7 mouse cellular contexts compared by ENCODE assay signal in genomic region chr7:19716822-19717221, GRCm38 (mm10). TPM values are rescaled to one million over a fixed set of nuclear protein-coding genes. Genes with fewer than 3 reads are reported as not detected.
A peak's percentile ranks its signal among the peaks of the same experiment; 100 is the strongest.
DNase-seq lines count a peak whose midpoint lies in the region; ATAC-seq lines count a peak whose summit lies in the region.

No protein-coding gene starts in this region.

- no peak for DNase-seq in neural tube, embryonic 11.5 days (ENCODE audit: low spot score)
- no peak for DNase-seq in neural tube, embryonic 10.5 days (ENCODE audit: extremely low spot score, low spot score)
- no peak for DNase-seq in liver, embryonic 13.5 days
- no peak for DNase-seq in urinary bladder, adult 18-20 months (ENCODE audit: low spot score in 2 of 2)
- no peak for DNase-seq in layer of hippocampus, postnatal 14 days (ENCODE audit: low spot score in 2 of 2)
- no peak for DNase-seq in right cerebral cortex, adult 2 months (ENCODE audit: low spot score in 2 of 2)

- no peak overlapping the region for H3K9ac ChIP-seq in neural tube, embryonic 11.5 days (ENCODE audit: low read length)
- no peak overlapping the region for H3K9ac ChIP-seq in forebrain, embryonic 16.5 days (replicated peaks; ENCODE audit: low read depth, low read length)
- H3K9ac ChIP-seq in liver, embryonic 13.5 days = peak overlapping the region; percentile 72

- no peak overlapping the region for H3K4me3 ChIP-seq in neural tube, embryonic 11.5 days (ENCODE audit: low read depth, low read length)
- no peak overlapping the region for H3K4me3 ChIP-seq in forebrain, embryonic 16.5 days (replicated peaks; ENCODE audit: low read length)
- H3K4me3 ChIP-seq in liver, embryonic 13.5 days (replicated peaks) = peak overlapping the region; percentile 62

- WGBS in neural tube, embryonic 11.5 days = 93% methylated on average over 2 of the region's 2 CpGs
- 88% methylated on average over 2 of the region's 2 CpGs for WGBS in forebrain, embryonic 16.5 days
- WGBS in liver, embryonic 13.5 days (ENCODE audit: insufficient replicate concordance) = 82% methylated on average over 2 of the region's 2 CpGs

- H3K36me3 ChIP-seq in neural tube, embryonic 11.5 days (ENCODE audit: control insufficient read depth, insufficient read depth, low read length) = peaks cover 3% of the 10 kb centered on the region
- H3K36me3 ChIP-seq in forebrain, embryonic 16.5 days (ENCODE audit: control insufficient read depth, insufficient read depth) = no peaks in the 10 kb centered on the region; the same call in 1 of the 2 replicates
- peaks cover 28% of the 10 kb centered on the region for H3K36me3 ChIP-seq in liver, embryonic 13.5 days

- peaks cover 7% of the 10 kb centered on the region for H3K4me1 ChIP-seq in neural tube, embryonic 11.5 days (ENCODE audit: control insufficient read depth, insufficient read depth, low read length)
- H3K4me1 ChIP-seq in forebrain, embryonic 16.5 days (replicated peaks; ENCODE audit: control insufficient read depth, insufficient read depth, low read length) = peaks cover 17% of the 10 kb centered on the region
- H3K4me1 ChIP-seq in liver, embryonic 13.5 days (replicated peaks) = peaks cover 43% of the 10 kb centered on the region

- no peaks in the 10 kb centered on the region for H3K27me3 ChIP-seq in neural tube, embryonic 11.5 days (ENCODE audit: control insufficient read depth, insufficient read depth, low read length)
- H3K27me3 ChIP-seq in forebrain, embryonic 16.5 days (replicated peaks; ENCODE audit: control insufficient read depth, insufficient read depth, low read length) = no peaks in the 10 kb centered on the region
- no peaks in the 10 kb centered on the region for H3K27me3 ChIP-seq in liver, embryonic 13.5 days

- no peak for ATAC-seq in neural tube, embryonic 11.5 days (ENCODE audit: insufficient read depth, low FRiP score, low TSS enrichment)
- ATAC-seq in forebrain, embryonic 16.5 days = no peak
- ATAC-seq in liver, embryonic 13.5 days (ENCODE audit: low read depth) = no peak

- no peak overlapping the region for H3K27ac ChIP-seq in neural tube, embryonic 11.5 days (ENCODE audit: low read depth, low read length)
- peak overlapping the region; percentile 91 for H3K27ac ChIP-seq in forebrain, embryonic 16.5 days (ENCODE audit: low read length)
- H3K27ac ChIP-seq in liver, embryonic 13.5 days = peak overlapping the region; percentile 81

- no peaks in the 10 kb centered on the region for H3K9me3 ChIP-seq in neural tube, embryonic 11.5 days (ENCODE audit: control insufficient read depth, low read length)
- H3K9me3 ChIP-seq in forebrain, embryonic 16.5 days (ENCODE audit: control insufficient read depth, low read length) = no peaks in the 10 kb centered on the region
- 0 out of 2 replicates have a peak, but pooled peaks cover 4% of the 10 kb centered on the region for H3K9me3 ChIP-seq in liver, embryonic 13.5 days (replicated peaks)

- H3K4me2 ChIP-seq in neural tube, embryonic 11.5 days (ENCODE audit: low read depth) = peak overlapping the region; percentile 50; the same call in 1 of the 2 replicates
- H3K4me2 ChIP-seq in forebrain, embryonic 16.5 days (ENCODE audit: low read length) = peak overlapping the region; percentile 75; the same call in 1 of the 2 replicates
- H3K4me2 ChIP-seq in liver, embryonic 13.5 days = peak overlapping the region; percentile 84

RNA-seq across cellular contexts. Expression of gene Tomm40, which starts 1.6 kb away (rescaled TPM):
- polyA plus RNA-seq in neural tube, embryonic 11.5 days (2014; fragmentation: Nextera tagmentation; extraction: Ambion mirVana) = 150 and 155 TPM in 2 replicates
- 109 TPM in 2 replicates for polyA plus RNA-seq in forebrain, embryonic 16.5 days (2015; fragmentation: Nextera tagmentation; extraction: Ambion mirVana)
- 125 and 138 TPM in 2 replicates for polyA plus RNA-seq in liver, embryonic 13.5 days (2015; fragmentation: Nextera tagmentation; extraction: Ambion mirVana)
- total RNA-seq in layer of hippocampus, postnatal 14 days (2021) = 100 to 1,000 TPM; 105 to 115 TPM

RNA-seq across cellular contexts. Expression of gene Apoe, which starts 17.8 kb away (rescaled TPM):
- polyA plus RNA-seq in neural tube, embryonic 11.5 days (2014; fragmentation: Nextera tagmentation; extraction: Ambion mirVana) = 125 and 146 TPM in 2 replicates
- polyA plus RNA-seq in forebrain, embryonic 16.5 days (2015; fragmentation: Nextera tagmentation; extraction: Ambion mirVana) = 269 and 326 TPM in 2 replicates
- 1,390 and 1,411 TPM in 2 replicates for polyA plus RNA-seq in liver, embryonic 13.5 days (2015; fragmentation: Nextera tagmentation; extraction: Ambion mirVana)
- 1,000 to 10,000 TPM; 2,679 to 2,697 TPM for total RNA-seq in layer of hippocampus, postnatal 14 days (2021)

RNA-seq across cellular contexts. Expression of gene Apoc1, which starts 24.4 kb away (rescaled TPM):
- polyA plus RNA-seq in neural tube, embryonic 11.5 days (2014; fragmentation: Nextera tagmentation; extraction: Ambion mirVana) = 3.4 and 6.9 TPM in 2 replicates
- polyA plus RNA-seq in forebrain, embryonic 16.5 days (2015; fragmentation: Nextera tagmentation; extraction: Ambion mirVana) = 0.58 and 1.8 TPM in 2 replicates
- 247 and 261 TPM in 2 replicates for polyA plus RNA-seq in liver, embryonic 13.5 days (2015; fragmentation: Nextera tagmentation; extraction: Ambion mirVana)
- total RNA-seq in layer of hippocampus, postnatal 14 days (2021) = 1 to 10 TPM; 6.1 to 6.8 TPM

RNA-seq across cellular contexts. Expression of gene Nectin2, which starts 33.5 kb away (rescaled TPM):
- polyA plus RNA-seq in neural tube, embryonic 11.5 days (2014; fragmentation: Nextera tagmentation; extraction: Ambion mirVana) = 70.0 and 76.5 TPM in 2 replicates
- 42.3 and 48.4 TPM in 2 replicates for polyA plus RNA-seq in forebrain, embryonic 16.5 days (2015; fragmentation: Nextera tagmentation; extraction: Ambion mirVana)
- polyA plus RNA-seq in liver, embryonic 13.5 days (2015; fragmentation: Nextera tagmentation; extraction: Ambion mirVana) = 17.9 and 18.2 TPM in 2 replicates
- 10 to 100 TPM; 11.6 to 12.7 TPM for total RNA-seq in layer of hippocampus, postnatal 14 days (2021)

RNA-seq across cellular contexts. Expression of gene Apoc4, which starts 35.5 kb away (rescaled TPM):
- polyA plus RNA-seq in neural tube, embryonic 11.5 days (2014; fragmentation: Nextera tagmentation; extraction: Ambion mirVana) = not detected in 2 replicates
- not detected in 2 replicates for polyA plus RNA-seq in forebrain, embryonic 16.5 days (2015; fragmentation: Nextera tagmentation; extraction: Ambion mirVana)
- polyA plus RNA-seq in liver, embryonic 13.5 days (2015; fragmentation: Nextera tagmentation; extraction: Ambion mirVana) = 58.3 and 74.0 TPM in 2 replicates
- total RNA-seq in layer of hippocampus, postnatal 14 days (2021) = not detected

Comparison
In these comparisons a context has a peak if more than half of its experiments do, and no peak if none do; other contexts are left out.
1. RNA of gene Apoc1, which starts 24.4 kb away (polyA plus RNA-seq): 247 to 261 TPM in liver, embryonic 13.5 days; 3.4 to 6.9 TPM in neural tube, embryonic 11.5 days and 0.58 to 1.8 TPM in forebrain, embryonic 16.5 days; every median in the first group is over 10 times any median in the second.
2. Peak in every context shown above with its lines, with median percentiles within 50 percentile points of each other: H3K4me2 ChIP-seq.